Mouse (Mus musculus) bone marrow, adult 2 months (tissue): ENCODE measurements around the gene Wdfy4.

Experiments used
- CTCF ChIP-seq: fragments of 200-500 bp; IDR thresholded peaks from 2 replicates; pipeline ENCODE4 v1.5.1; 2011; ENCODE audit warnings: low read length, control low read depth; ENCODE audit not compliant: control insufficient read depth, insufficient read depth
- POLR2A ChIP-seq: fragments of 200-500 bp; IDR thresholded peaks from 2 replicates; pipeline ENCODE4 v1.6.1; 2011; ENCODE audit warnings: low read depth, mild to moderate bottlenecking, control low read depth, low read length, borderline replicate concordance; ENCODE audit not compliant: control insufficient read depth

DNA sequence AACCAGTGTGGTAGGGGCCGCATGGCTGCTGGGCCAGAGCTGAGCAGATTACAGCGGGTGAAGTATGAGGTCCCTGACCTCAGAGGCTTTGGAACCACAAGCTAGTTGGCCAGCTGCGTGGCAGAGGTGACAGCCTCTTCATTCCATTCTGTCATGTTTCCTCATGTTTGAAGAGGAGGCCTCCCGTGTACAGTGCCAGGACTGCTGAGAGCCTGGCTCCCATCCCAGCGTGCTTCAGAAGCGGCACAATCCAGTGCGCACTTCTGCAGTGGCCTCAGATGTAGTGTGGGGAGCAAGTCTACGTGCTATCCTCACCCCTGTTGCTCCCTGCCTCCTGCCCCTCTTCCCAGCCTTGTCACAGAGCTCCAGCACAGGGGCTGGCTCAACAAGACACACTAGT lies 228.8 kb downstream of the Wdfy4 start:
- TF ChIP-seq POLR2A (no peak), CTCF (no peak)
